Mouse (Mus musculus) neural tube, embryonic 13.5 days (tissue): ENCODE results near the gene Vmn2r111. TPM values are rescaled to one million over a fixed set of nuclear protein-coding genes. Genes with fewer than 3 reads are reported as not detected.
"Not testable (repeated sequence)": the region's sequence is repeated elsewhere in the genome, so short reads cannot be mapped to it uniquely, and the experiment has no call there.

Experiments used
- ATAC-seq: fragments of 200-750 bp; cut with Nextera tagmentation; 2 replicates; pipeline ENCODE4 v1.8.0; 2017; ENCODE audit warnings: low read depth, mild to moderate bottlenecking, moderate TSS enrichment, moderate library complexity
- H3K27ac ChIP-seq: fragments of 300-500 bp; sonication (generic); replicated peaks from 2 replicates; pipeline ENCODE4 v1.5.1; 2015; ENCODE audit warnings: moderate library complexity, mild to moderate bottlenecking, inconsistent platforms
- H3K27me3 ChIP-seq: fragments of 300-500 bp; sonication (generic); 2 replicates; pipeline ENCODE4 v1.6.1; 2015; ENCODE audit warnings: mild to moderate bottlenecking, inconsistent platforms
- H3K36me3 ChIP-seq: fragments of 300-500 bp; sonication (generic); 2 replicates; pipeline ENCODE4 v1.6.1; 2015; ENCODE audit warnings: mild to moderate bottlenecking, inconsistent platforms
- H3K4me1 ChIP-seq: fragments of 300-500 bp; sonication (generic); replicated peaks from 2 replicates; pipeline ENCODE4 v1.6.1; 2015; ENCODE audit warnings: inconsistent platforms
- H3K4me2 ChIP-seq: fragments of 300-500 bp; sonication (generic); 2 replicates; pipeline ENCODE4 v1.6.1; 2015; ENCODE audit warnings: inconsistent platforms, mild to moderate bottlenecking, moderate library complexity
- H3K4me3 ChIP-seq: fragments of 300-500 bp; sonication (generic); 2 replicates; pipeline ENCODE4 v1.5.1; 2015; ENCODE audit warnings: mild to moderate bottlenecking, inconsistent platforms
- H3K9ac ChIP-seq: fragments of 300-500 bp; sonication (generic); 2 replicates; pipeline ENCODE4 v1.6.1; 2015; ENCODE audit warnings: moderate library complexity, mild to moderate bottlenecking, inconsistent platforms
- H3K9me3 ChIP-seq: fragments of 300-500 bp; sonication (generic); 2 replicates; pipeline ENCODE4 v1.6.1; 2016; ENCODE audit warnings: inconsistent platforms
- WGBS: fragments of 180-500 bp; shearing (Covaris S2); methylation state at CpG from one replicate; pipeline ENCODE4 v1.1.7; 2015; 5-methylcytosine and 5-hydroxymethylcytosine counted together
- polyA plus RNA-seq: library from polyadenylated mRNA; unstranded; fragments of >200 nt; fragmentation: Nextera tagmentation; extraction: Ambion mirVana; gene quantifications from 2 replicates; pipeline ENCODE4 v1.2.1, GENCODE M21; 2015

Vmn2r111 gene
- polyA plus RNA-seq = not detected in 2 replicates

GRCm38 (mm10) chr17:22573382-22573781 is at the start of gene Vmn2r111:
Gene Vmn2r111, minus strand, starts transcription at chr17:22573482.
- not testable (repeated sequence) for H3K4me3 ChIP-seq, H3K4me1 ChIP-seq, H3K4me2 ChIP-seq, H3K27ac ChIP-seq, H3K9ac ChIP-seq, H3K27me3 ChIP-seq, H3K9me3 ChIP-seq, ATAC-seq, H3K36me3 ChIP-seq
- WGBS = 68% methylated on average over 1 of the region's 1 CpGs

GRCm38 (mm10) chr17:22600651-22601050 is 27.4 kb upstream of the Vmn2r111 start, which contains the start of gene Vmn2r112:
Gene Vmn2r112, plus strand, starts transcription at chr17:22600951.
- H3K9me3 ChIP-seq, H3K4me3 ChIP-seq, H3K36me3 ChIP-seq, ATAC-seq, H3K27ac ChIP-seq, H3K9ac ChIP-seq, H3K4me2 ChIP-seq, H3K27me3 ChIP-seq, H3K4me1 ChIP-seq: not testable (repeated sequence)

GRCm38 (mm10) chr17:22520467-22520866 is 52.8 kb downstream of the Vmn2r111 start:
- not testable (repeated sequence) for H3K4me3 ChIP-seq, H3K36me3 ChIP-seq, H3K4me1 ChIP-seq, H3K4me2 ChIP-seq, H3K9ac ChIP-seq, H3K9me3 ChIP-seq, H3K27ac ChIP-seq, H3K27me3 ChIP-seq, ATAC-seq
- WGBS = 87% methylated on average over 7 of the region's 7 CpGs

GRCm38 (mm10) chr17:22520037-22520436 is 53.2 kb downstream of the Vmn2r111 start:
- H3K27me3 ChIP-seq = not testable (repeated sequence)

GRCm38 (mm10) chr17:22497120-22497519 is 76.2 kb downstream of the Vmn2r111 start:
- Histone ChIP-seq H3K4me3 (no peak overlapping the region), H3K9ac (no peak overlapping the region), H3K9me3 (no peaks in the 10 kb centered on the region), H3K36me3 (no peaks in the 10 kb centered on the region), H3K4me2 (no peak overlapping the region), H3K4me1 (no peaks in the 10 kb centered on the region), H3K27me3 (no peaks in the 10 kb centered on the region), H3K27ac (no peak overlapping the region)
- ATAC-seq = no peak
- WGBS = 80% methylated on average over 4 of the region's 4 CpGs

More at GRCm38 (mm10) chr17:22520037-22520436, 53.2 kb downstream of the Vmn2r111 start:
- H3K9ac ChIP-seq, H3K4me2 ChIP-seq, H3K9me3 ChIP-seq, H3K36me3 ChIP-seq, H3K4me3 ChIP-seq, ATAC-seq, H3K27ac ChIP-seq, H3K4me1 ChIP-seq: not testable (repeated sequence)
- WGBS = 78% methylated on average over 3 of the region's 3 CpGs

Other genes with a start within 250 kb of the Vmn2r111 start
- gene Zfp944, start 212.1 kb downstream of the Vmn2r111 start, polyA plus RNA-seq = 14.2 TPM in 2 replicates
- 8.3 and 8.4 TPM in 2 replicates for gene Zfp758, start 212.0 kb downstream of the Vmn2r111 start, polyA plus RNA-seq
- gene Zfp946, start 149.3 kb downstream of the Vmn2r111 start, polyA plus RNA-seq = 36.8 and 40.1 TPM in 2 replicates
- gene Vmn2r112, start 27.5 kb upstream of the Vmn2r111 start, polyA plus RNA-seq = not detected in 2 replicates